Mouse (Mus musculus) telencephalon, adult 2 months (tissue): ENCODE data around the gene Mbnl1.

ENCODE experiments used
- DNase-seq: peaks from one replicate; pipeline ENCODE4 v3.0.0-alpha.2; 2011; ENCODE audit warnings: low read depth, low spot score

The Mbnl1 gene

GRCm38 (mm10) chr3:60517234-60517787 is 44.7 kb downstream of the Mbnl1 start:
- DNase-seq = no peak

GRCm38 (mm10) chr3:60519337-60519736 is 46.7 kb downstream of the Mbnl1 start:
- no peak for DNase-seq

- no peak for DNase-seq
Observed at GRCm38 (mm10) chr3:60524127-60524526, 51.5 kb downstream of the Mbnl1 start.

- no peak for DNase-seq
Observed at GRCm38 (mm10) chr3:60531286-60531685, 58.7 kb downstream of the Mbnl1 start.

GRCm38 (mm10) chr3:60531826-60532225 is 59.2 kb downstream of the Mbnl1 start:
- no peak for DNase-seq

- DNase-seq = no peak
Observed at GRCm38 (mm10) chr3:60535224-60535623, 62.6 kb downstream of the Mbnl1 start.

GRCm38 (mm10) chr3:60537063-60537462 is 64.4 kb downstream of the Mbnl1 start:
- DNase-seq = no peak

- no peak for DNase-seq
Observed at GRCm38 (mm10) chr3:60538214-60538971, 65.8 kb downstream of the Mbnl1 start.

- DNase-seq = no peak
Observed at GRCm38 (mm10) chr3:60541121-60541520, 68.5 kb downstream of the Mbnl1 start.

- DNase-seq = no peak
Observed at GRCm38 (mm10) chr3:60546196-60546595, 73.6 kb downstream of the Mbnl1 start.

- no peak for DNase-seq
Observed at GRCm38 (mm10) chr3:60546904-60547303, 74.3 kb downstream of the Mbnl1 start.

- no peak for DNase-seq
Observed at GRCm38 (mm10) chr3:60550492-60550891, 77.9 kb downstream of the Mbnl1 start.

GRCm38 (mm10) chr3:60551650-60552049 is 79.0 kb downstream of the Mbnl1 start:
- DNase-seq = peak; percentile 58

GRCm38 (mm10) chr3:60553011-60553410 is 80.4 kb downstream of the Mbnl1 start:
- no peak for DNase-seq

GRCm38 (mm10) chr3:60556596-60556995 is 84.0 kb downstream of the Mbnl1 start:
- DNase-seq = no peak

- no peak for DNase-seq
Observed at GRCm38 (mm10) chr3:60558252-60558862, 85.7 kb downstream of the Mbnl1 start.

- no peak for DNase-seq
Observed at GRCm38 (mm10) chr3:60559762-60560161, 87.1 kb downstream of the Mbnl1 start.

- no peak for DNase-seq
Observed at GRCm38 (mm10) chr3:60563529-60564243, 91.1 kb downstream of the Mbnl1 start.

- DNase-seq = no peak
Observed at GRCm38 (mm10) chr3:60564244-60564643, 91.6 kb downstream of the Mbnl1 start.

- DNase-seq = no peak
Observed at GRCm38 (mm10) chr3:60565204-60565603, 92.6 kb downstream of the Mbnl1 start.

GRCm38 (mm10) chr3:60565950-60566349 is 93.3 kb downstream of the Mbnl1 start:
- no peak for DNase-seq

- no peak for DNase-seq
Observed at GRCm38 (mm10) chr3:60568171-60568684, 95.6 kb downstream of the Mbnl1 start.
